Mouse (Mus musculus) brain, embryonic 14.5 days (tissue): ENCODE measurements around the gene Apba2. TPM values are rescaled to one million over a fixed set of nuclear protein-coding genes. Genes with fewer than 3 reads are reported as not detected.

Experiments
- DNase-seq: peaks from one replicate; pipeline ENCODE4 v3.0.0-alpha.2; 2011; ENCODE audit warnings: low read depth
- CTCF ChIP-seq: fragments of 200-500 bp; IDR thresholded peaks from 2 replicates; pipeline ENCODE4 v1.5.1; 2012; ENCODE audit warnings: inconsistent platforms, mild to moderate bottlenecking, moderate library complexity, borderline replicate concordance; ENCODE audit not compliant: insufficient read depth, insufficient read length; ENCODE audit errors: extremely low read depth
- POLR2A ChIP-seq: fragments of 200-500 bp; IDR thresholded peaks from 2 replicates; pipeline ENCODE4 v1.6.1; 2012; ENCODE audit warnings: mild to moderate bottlenecking, inconsistent platforms, borderline replicate concordance; ENCODE audit not compliant: poor library complexity, insufficient read depth, insufficient read length, severe bottlenecking; ENCODE audit errors: extremely low read depth
- polyA plus RNA-seq: library from polyadenylated mRNA; depleted of rRNA; stranded (reverse); fragments of >200 nt; gene quantifications from 2 replicates; pipeline ENCODE4 v1.2.3, GENCODE M21; 2012; rRNA removed

Apba2 gene
- polyA plus RNA-seq, 1 experiment, result 182 TPM

DNA sequence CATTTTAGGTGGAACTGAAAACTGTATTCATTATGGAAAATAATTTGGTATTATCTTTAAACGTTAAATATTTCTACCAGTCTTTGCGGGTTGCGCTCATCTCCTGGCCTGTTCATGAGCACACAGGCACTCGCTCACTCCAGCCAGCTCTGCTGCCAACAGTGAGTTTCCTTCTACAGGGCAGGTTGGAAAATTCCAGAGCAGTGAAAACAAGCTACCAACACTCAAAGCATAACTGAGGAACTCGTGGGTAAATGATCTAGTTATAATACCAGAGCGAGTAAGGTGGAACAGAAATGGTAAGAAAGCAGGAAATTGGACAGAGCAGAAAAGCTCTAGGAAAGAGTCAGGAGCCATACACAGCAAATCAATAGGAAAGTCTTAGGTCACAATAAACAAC is 294.0 kb downstream of the Apba2 start:
- TF ChIP-seq POLR2A (no peak), CTCF (no peak)
- no peak for DNase-seq

Other genes with a start within 250 kb of the Apba2 start
- 6.8 and 10.0 TPM in 2 replicates for gene Mtmr10, start 214.1 kb upstream of the Apba2 start, polyA plus RNA-seq
- gene Fan1, start 127.6 kb upstream of the Apba2 start, polyA plus RNA-seq, result 3.4 and 4.5 TPM in 2 replicates
- gene Mphosph10, start 109.4 kb upstream of the Apba2 start, polyA plus RNA-seq, result 9.3 and 12.9 TPM in 2 replicates
- 23.7 and 27.5 TPM in 2 replicates for gene Mcee, start 109.1 kb upstream of the Apba2 start, polyA plus RNA-seq